Comparison of ENCODE assay signal across 14 mouse cellular contexts in the genomic region with DNA sequence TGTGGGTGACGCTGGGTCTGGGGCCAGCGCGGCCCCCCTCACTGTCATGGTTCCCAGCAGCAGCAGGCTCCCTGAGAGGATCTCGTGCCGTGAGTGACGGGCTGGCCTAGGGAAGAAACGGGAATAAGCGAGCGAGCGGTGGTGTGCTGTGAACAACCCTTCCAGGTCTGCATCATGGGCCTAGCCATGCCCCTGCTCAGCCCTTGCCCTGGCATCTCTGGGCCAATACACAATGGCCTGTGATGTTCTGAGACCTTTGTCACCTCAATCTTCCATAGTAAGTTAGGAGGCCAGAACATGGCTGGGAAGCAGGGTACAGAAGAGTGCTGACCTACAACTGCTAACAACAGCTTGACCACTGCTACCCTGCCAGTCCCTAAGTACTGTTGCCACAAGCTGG.
"Had no signal": no experiment of that assay in that cellular context is flagged by ENCODE, and none has a peak within 500 bp of the region (broad histone marks: within the 10 kb centered on the region; RNA-seq: fewer than 3 reads in every experiment).

No protein-coding gene starts in this region.

- H3K4me3 ChIP-seq: limb, embryonic 12.5 days; limb, embryonic 15.5 days; liver, embryonic 12.5 days; liver, embryonic 15.5 days had no signal

- H3K27me3 ChIP-seq: limb, embryonic 12.5 days; limb, embryonic 15.5 days; liver, embryonic 12.5 days; liver, embryonic 15.5 days had no signal

- H3K4me2 ChIP-seq: limb, embryonic 12.5 days; limb, embryonic 15.5 days; liver, embryonic 12.5 days; liver, embryonic 15.5 days; midbrain, embryonic 11.5 days had no signal

- H3K4me1 ChIP-seq: liver, embryonic 12.5 days; liver, embryonic 15.5 days had no signal

- H3K9ac ChIP-seq: limb, embryonic 12.5 days; limb, embryonic 15.5 days; liver, embryonic 12.5 days; liver, embryonic 15.5 days had no signal

- H3K9me3 ChIP-seq: limb, embryonic 12.5 days; limb, embryonic 15.5 days; liver, embryonic 12.5 days; liver, embryonic 15.5 days had no signal

- H3K27ac ChIP-seq: kidney, postnatal 0 days; limb, embryonic 12.5 days; limb, embryonic 15.5 days; liver, embryonic 12.5 days; liver, embryonic 15.5 days had no signal

- DNase-seq: kidney, postnatal 25 days; left cerebral cortex, postnatal 4 days; lung, adult 2 months; lung, postnatal 4 days; midbrain, embryonic 14.5 days; thymus, adult 2 months; thymus, postnatal 14 days; thymus, postnatal 4 days had no signal

- ATAC-seq: liver, embryonic 12.5 days had no signal
